Mouse (Mus musculus): ENCODE data around the gene B020031M17Rik.
"Not testable (repeated sequence)": the region's sequence is repeated elsewhere in the genome, so short reads cannot be mapped to it uniquely, and the experiment has no call there.

B020031M17Rik gene

GRCm38 (mm10) chr13:119950706-119951105, at the start of gene B020031M17Rik:
TSS of gene B020031M17Rik (minus strand) at chr13:119950806.
- not testable (repeated sequence) for DNase-seq

GRCm38 (mm10) chr13:119999215-119999614, 48.6 kb upstream of the B020031M17Rik start:
- DNase-seq: not testable (repeated sequence)

GRCm38 (mm10) chr13:119998442-119999086, 48.0 kb upstream of the B020031M17Rik start:
- DNase-seq: not testable (repeated sequence)

- not testable (repeated sequence) for DNase-seq
Observed at GRCm38 (mm10) chr13:119991917-119992496, 41.4 kb upstream of the B020031M17Rik start.

GRCm38 (mm10) chr13:119991264-119991663, 40.7 kb upstream of the B020031M17Rik start:
- not testable (repeated sequence) for DNase-seq

- DNase-seq: not testable (repeated sequence)
Observed at GRCm38 (mm10) chr13:119969163-119969562, 18.6 kb upstream of the B020031M17Rik start.

- DNase-seq: not testable (repeated sequence)
Observed at GRCm38 (mm10) chr13:119968193-119968592, 17.6 kb upstream of the B020031M17Rik start.

GRCm38 (mm10) chr13:119965968-119966367, 15.4 kb upstream of the B020031M17Rik start:
- not testable (repeated sequence) for DNase-seq

- not testable (repeated sequence) for DNase-seq
Observed at GRCm38 (mm10) chr13:119965302-119965952, 14.8 kb upstream of the B020031M17Rik start.

- DNase-seq: not testable (repeated sequence)
Observed at GRCm38 (mm10) chr13:119962856-119963255, 12.2 kb upstream of the B020031M17Rik start.

- not testable (repeated sequence) for DNase-seq
Observed at GRCm38 (mm10) chr13:119955567-119955966, 5.0 kb upstream of the B020031M17Rik start.

- not testable (repeated sequence) for DNase-seq
Observed at GRCm38 (mm10) chr13:119955089-119955488, 4.5 kb upstream of the B020031M17Rik start.

GRCm38 (mm10) chr13:119929172-119929571, 21.4 kb downstream of the B020031M17Rik start, which contains the start of gene Gm21761:
TSS of gene Gm21761 (minus strand) at chr13:119929272.
- not testable (repeated sequence) for DNase-seq

GRCm38 (mm10) chr13:119924597-119925340, 25.8 kb downstream of the B020031M17Rik start:
- not testable (repeated sequence) for DNase-seq

GRCm38 (mm10) chr13:119916966-119917722, 33.5 kb downstream of the B020031M17Rik start:
- not testable (repeated sequence) for DNase-seq

- not testable (repeated sequence) for DNase-seq
Observed at GRCm38 (mm10) chr13:119916449-119916848, 34.2 kb downstream of the B020031M17Rik start.

All from liver (tissue).